Mouse (Mus musculus) right cerebral cortex, adult 18-20 months (tissue): ENCODE measurements at regions not wholly inside any gene's neighbourhood (a gene's known extent, or its start where the extent isn't known, plus 50 kb on each side); places are given as distances from the start of the nearest gene placed in this dataset.

Experiments used
- DNase-seq: peaks from one replicate; pipeline ENCODE4 v3.0.0; 2022; ENCODE audit warnings: mixed read lengths

GRCm38 (mm10) chr1:142605224-142605623 lies 1035.2 kb upstream of the B3galt2 start:
- DNase-seq, result no peak

- DNase-seq, result no peak
Observed at GRCm38 (mm10) chr1:142606082-142606481, 1034.4 kb upstream of the B3galt2 start.

DNA sequence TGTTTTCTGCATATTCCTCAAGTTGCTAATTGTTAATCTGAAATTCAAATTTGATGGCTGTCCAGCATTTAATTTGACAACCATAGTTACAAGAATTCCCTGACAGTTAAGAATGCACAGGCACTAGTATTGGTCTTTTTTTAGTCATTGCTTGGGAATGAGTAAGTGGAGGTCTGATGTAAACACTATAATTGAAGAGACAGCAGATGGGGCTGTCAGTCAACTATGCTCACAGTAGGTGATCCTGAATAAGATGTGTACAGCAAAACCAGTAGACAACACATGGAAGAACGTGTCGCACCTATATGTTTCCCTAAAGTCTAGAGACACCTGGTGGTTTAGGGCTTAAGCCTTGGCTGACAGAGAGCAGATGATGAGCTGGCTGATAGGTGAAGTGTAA lies 1019.0 kb upstream of the B3galt2 start:
- no peak for DNase-seq

- no peak for DNase-seq
Observed at GRCm38 (mm10) chr1:142624303-142624702, 1016.2 kb upstream of the B3galt2 start.

GRCm38 (mm10) chr1:142655289-142655688 lies 985.2 kb upstream of the B3galt2 start:
- DNase-seq, result no peak

DNA sequence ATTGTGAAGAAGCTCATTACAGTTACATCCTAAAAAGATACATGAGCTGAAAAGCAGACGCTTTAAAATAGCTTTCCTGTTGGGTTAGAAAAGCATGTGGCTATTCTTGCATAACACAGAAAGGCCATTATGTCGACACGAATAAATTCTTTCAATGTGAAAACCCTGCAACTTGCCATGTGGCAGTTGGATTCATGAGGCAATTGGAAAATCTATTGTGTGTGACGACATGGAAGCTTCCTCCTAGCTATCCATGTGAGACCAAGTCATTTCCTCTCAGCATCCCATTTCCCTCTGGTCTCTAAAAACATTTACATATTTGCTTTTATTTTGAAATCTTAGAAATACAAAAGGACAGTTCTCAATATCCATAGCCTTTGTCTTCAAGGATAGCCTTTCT lies 975.2 kb upstream of the B3galt2 start:
- DNase-seq, result no peak

DNA sequence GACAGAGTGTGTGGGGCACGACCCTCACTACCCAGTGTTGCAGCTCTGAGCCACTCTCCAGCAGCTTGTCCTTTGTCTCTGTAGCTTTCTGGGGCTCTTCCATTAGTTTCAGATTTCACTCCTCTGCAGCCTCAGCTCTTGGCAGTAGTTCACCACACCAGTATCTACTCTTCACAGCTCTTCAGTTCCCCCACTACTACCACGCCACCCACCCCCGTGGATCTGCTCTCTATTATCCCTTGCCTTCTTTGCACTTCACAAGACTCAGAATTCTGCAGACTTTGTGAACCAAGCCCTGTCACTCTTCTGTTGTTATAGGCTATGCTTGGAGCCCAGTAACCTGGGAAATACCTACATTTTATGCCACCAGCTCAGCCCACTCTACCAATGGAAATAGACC lies 960.5 kb upstream of the B3galt2 start:
- peak; percentile 57 for DNase-seq

GRCm38 (mm10) chr1:142688828-142689227 lies 951.6 kb upstream of the B3galt2 start:
- DNase-seq, result no peak

GRCm38 (mm10) chr1:142695179-142695578 lies 945.3 kb upstream of the B3galt2 start:
- no peak for DNase-seq

- DNase-seq, result peak; percentile 2
Observed at GRCm38 (mm10) chr1:142708263-142708662, 932.2 kb upstream of the B3galt2 start.

DNA sequence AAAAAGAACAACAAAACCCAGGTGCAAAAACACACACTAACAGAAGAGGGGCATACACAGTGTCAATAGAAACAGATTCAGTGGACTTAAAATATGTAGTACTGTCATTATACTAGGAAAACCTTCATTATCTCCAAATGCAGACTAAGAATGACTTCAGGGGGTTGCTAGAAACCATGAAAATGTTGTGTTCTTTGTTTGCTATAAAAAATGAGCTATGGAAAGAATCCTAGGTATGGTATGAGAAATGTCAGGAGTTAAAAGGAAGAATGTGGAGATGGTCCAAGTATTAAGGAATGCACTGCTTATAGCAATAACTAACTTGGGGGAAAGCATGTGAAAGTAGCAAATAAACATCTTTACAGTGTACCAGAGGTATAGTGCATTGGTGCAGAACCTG lies 910.2 kb upstream of the B3galt2 start:
- DNase-seq, result no peak

- DNase-seq, result no peak
Observed at GRCm38 (mm10) chr1:142734108-142734507, 906.4 kb upstream of the B3galt2 start.

- no peak for DNase-seq
Observed at GRCm38 (mm10) chr1:142738376-142738775, 902.1 kb upstream of the B3galt2 start.

GRCm38 (mm10) chr1:142742307-142742706 lies 898.2 kb upstream of the B3galt2 start:
- peak; percentile 11 for DNase-seq

GRCm38 (mm10) chr1:142771010-142771409 lies 869.5 kb upstream of the B3galt2 start:
- no peak for DNase-seq
